Mouse (Mus musculus): ENCODE measurements around the gene Mmgt2.

Mmgt2 gene

GRCm38 (mm10) chr11:62648591-62649391 is at the start of gene Mmgt2:
Gene Mmgt2 (plus strand): TSS chr11:62648664.
- in situ Hi-C loops (cut with MseI, MboI) = loop anchor here in 1 of 2 experiments (5.0 kb wide), 1 partner anchor 36 kb away; no protein-coding TSS in a partner anchor

- in situ Hi-C loops (cut with MseI, MboI) = no loop called here
These were observed 46.5 kb upstream of the Mmgt2 start for GRCm38 (mm10) chr11:62601732-62602618.

GRCm38 (mm10) chr11:62602619-62603311 is 45.7 kb upstream of the Mmgt2 start:
- in situ Hi-C loops (cut with MseI, MboI) = no loop called here

GRCm38 (mm10) chr11:62603312-62604056 is 45.0 kb upstream of the Mmgt2 start:
- in situ Hi-C loops (cut with MseI, MboI) = no loop called here

- in situ Hi-C loops (cut with MseI, MboI) = no loop called here
These were observed 44.2 kb upstream of the Mmgt2 start for GRCm38 (mm10) chr11:62604123-62604706.

- in situ Hi-C loops (cut with MseI, MboI) = no loop called here
These were observed 43.4 kb upstream of the Mmgt2 start for GRCm38 (mm10) chr11:62604886-62605618.

GRCm38 (mm10) chr11:62605619-62606298 is 42.7 kb upstream of the Mmgt2 start:
- in situ Hi-C loops (cut with MseI, MboI) = no loop called here

GRCm38 (mm10) chr11:62606299-62607169 is 41.9 kb upstream of the Mmgt2 start:
- in situ Hi-C loops (cut with MseI, MboI) = no loop called here

- in situ Hi-C loops (cut with MseI, MboI) = no loop called here
These were observed 41.1 kb upstream of the Mmgt2 start for GRCm38 (mm10) chr11:62607170-62607951.

GRCm38 (mm10) chr11:62607952-62608201 is 40.6 kb upstream of the Mmgt2 start:
- in situ Hi-C loops (cut with MseI, MboI) = no loop called here

- in situ Hi-C loops (cut with MseI, MboI) = no loop called here
These were observed 39.4 kb upstream of the Mmgt2 start for GRCm38 (mm10) chr11:62608826-62609675.

GRCm38 (mm10) chr11:62610304-62610703 is 38.2 kb upstream of the Mmgt2 start:
- in situ Hi-C loops (cut with MseI, MboI) = loop anchor here (5.0 kb wide), 2 partner anchors 37 to 67 kb away; partner anchors contain the start of genes Lrrc75a (in 1 of the 2) and Mmgt2 (in 1 of the 2)

- in situ Hi-C loops (cut with MseI, MboI) = loop anchor here (5.0 kb wide), 2 partner anchors 35 to 65 kb away; partner anchors contain the start of genes Lrrc75a (in 1 of the 2) and Mmgt2 (in 1 of the 2)
These were observed 35.9 kb upstream of the Mmgt2 start for GRCm38 (mm10) chr11:62612604-62613003.

GRCm38 (mm10) chr11:62613657-62614365 is 34.7 kb upstream of the Mmgt2 start:
- in situ Hi-C loops (cut with MseI, MboI) = loop anchor here (5.0 kb wide), 2 partner anchors 33 to 63 kb away; partner anchors contain the start of genes Lrrc75a (in 1 of the 2) and Mmgt2 (in 1 of the 2)

- in situ Hi-C loops (cut with MseI, MboI) = loop anchor here (5.0 kb wide), 2 partner anchors 32 to 62 kb away; partner anchors contain the start of genes Lrrc75a (in 1 of the 2) and Mmgt2 (in 1 of the 2)
These were observed 33.5 kb upstream of the Mmgt2 start for GRCm38 (mm10) chr11:62614876-62615410.

GRCm38 (mm10) chr11:62615456-62615855 is 33.0 kb upstream of the Mmgt2 start:
- in situ Hi-C loops (cut with MseI, MboI) = no loop called here

All from mouse trophoblast stem cell (cell line).